Mouse (Mus musculus) kidney, postnatal 10 days (tissue): ENCODE data around the gene Bicdl1.
"Not testable (repeated sequence)": the region's sequence is repeated elsewhere in the genome, so short reads cannot be mapped to it uniquely, and the experiment has no call there.

Experiments used
- DNase-seq: peaks from one replicate; pipeline ENCODE4 v3.0.0; 2021; ENCODE audit warnings: mixed read lengths

The Bicdl1 gene

DNA sequence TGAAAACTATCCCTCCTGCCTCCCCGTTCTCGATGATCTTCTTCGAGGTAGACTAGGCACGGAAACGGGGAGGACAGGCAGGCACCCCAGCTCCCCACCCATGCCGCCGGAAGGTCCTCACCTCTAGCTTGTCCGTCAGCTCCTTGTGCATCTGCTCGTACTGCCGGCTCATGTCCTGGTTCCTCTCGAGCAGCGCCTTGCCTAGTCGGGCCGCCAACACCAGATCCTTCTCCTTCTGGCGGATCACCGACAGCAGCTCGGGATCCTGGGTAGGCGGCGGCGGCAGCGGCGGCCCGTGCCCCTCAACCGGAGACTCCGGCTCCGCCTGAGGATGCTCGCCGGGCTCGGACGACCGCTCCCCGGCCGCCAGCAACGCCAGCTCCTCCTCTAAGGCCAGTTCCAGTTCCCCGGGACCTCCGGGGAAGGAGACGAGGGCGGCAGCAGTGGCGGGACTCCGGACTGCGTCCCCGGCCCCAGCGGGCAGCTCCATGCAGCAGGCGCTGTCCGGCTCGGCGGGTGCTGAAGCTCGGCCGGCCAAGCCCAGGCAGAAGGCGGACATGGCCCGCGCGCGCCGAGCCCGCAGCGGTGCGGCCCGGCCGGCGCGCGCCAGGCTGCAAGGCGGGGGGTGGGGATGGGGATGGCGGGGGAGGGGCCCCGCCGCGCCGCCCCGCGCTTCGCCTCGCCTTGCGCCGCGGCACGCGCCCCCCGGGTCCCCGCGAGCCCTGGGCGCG, at the start of gene Bicdl1:
Gene Bicdl1, minus strand, starts transcription at position 621 of the 731 bp plus-strand sequence.
- peak; percentile 97 for DNase-seq

- no peak for DNase-seq
Measured at GRCm38 (mm10) chr5:115776911-115777310, 45.5 kb upstream of the Bicdl1 start.

DNA sequence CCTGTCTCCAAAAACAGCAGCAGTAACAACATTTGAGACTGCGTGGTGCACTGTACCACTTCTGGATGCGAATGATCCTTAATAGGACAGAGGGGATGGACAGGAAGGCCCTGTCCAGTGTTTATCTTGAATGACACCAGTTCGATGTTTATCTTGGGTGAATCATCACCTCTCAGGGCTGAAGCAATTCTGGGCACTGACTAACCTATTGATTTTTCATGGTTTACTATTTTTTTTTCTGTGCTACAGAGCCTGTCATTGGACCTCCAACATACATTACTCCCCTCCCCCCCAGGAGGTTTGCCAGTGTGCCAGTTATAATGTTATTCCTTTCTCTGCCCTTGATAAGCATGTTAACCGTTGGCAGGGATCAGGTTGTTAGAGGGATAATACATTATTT, 43.9 kb upstream of the Bicdl1 start:
- DNase-seq: no peak

DNA sequence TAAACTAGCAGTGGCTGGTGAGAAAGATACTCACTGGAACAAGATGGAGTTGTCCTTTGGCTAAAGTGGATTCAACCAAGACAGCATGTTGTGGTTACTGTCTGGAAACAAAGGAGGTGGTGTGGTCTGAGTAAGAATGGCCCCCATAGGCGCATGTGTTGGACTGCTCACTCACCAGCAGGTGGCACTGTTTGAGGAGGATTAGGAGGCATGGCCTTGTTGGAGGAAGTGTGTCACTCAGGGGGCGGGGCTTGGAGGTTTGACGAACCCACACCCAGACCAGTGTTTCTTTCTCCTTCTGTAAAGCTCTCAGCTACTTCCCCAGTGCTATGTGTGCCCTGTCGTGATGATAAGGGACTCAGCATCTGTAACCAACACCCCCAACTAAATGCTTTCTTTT, 38.6 kb upstream of the Bicdl1 start:
- peak; percentile 12 for DNase-seq

- DNase-seq: peak; percentile 23
Measured at GRCm38 (mm10) chr5:115769116-115769515, 37.7 kb upstream of the Bicdl1 start.

DNA sequence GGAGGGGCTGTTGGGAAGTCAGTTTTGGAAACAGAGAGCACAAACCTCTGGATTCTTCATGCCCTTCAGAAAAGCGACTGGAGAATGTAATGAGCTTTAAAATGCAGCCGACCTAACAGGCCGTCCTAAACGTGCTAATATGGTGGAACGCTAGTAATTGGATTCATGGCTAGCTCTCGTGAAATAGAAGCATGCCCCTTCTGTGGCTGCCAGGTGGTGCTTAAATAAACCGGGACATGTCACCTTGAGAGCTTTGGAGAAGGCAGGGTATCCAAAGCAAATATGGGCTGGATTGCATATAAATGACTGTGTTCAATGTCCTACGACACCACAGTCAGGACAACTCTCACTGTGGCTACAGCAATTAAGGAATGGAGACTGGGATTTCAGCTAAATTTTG, 35.4 kb upstream of the Bicdl1 start:
- no peak for DNase-seq

DNA sequence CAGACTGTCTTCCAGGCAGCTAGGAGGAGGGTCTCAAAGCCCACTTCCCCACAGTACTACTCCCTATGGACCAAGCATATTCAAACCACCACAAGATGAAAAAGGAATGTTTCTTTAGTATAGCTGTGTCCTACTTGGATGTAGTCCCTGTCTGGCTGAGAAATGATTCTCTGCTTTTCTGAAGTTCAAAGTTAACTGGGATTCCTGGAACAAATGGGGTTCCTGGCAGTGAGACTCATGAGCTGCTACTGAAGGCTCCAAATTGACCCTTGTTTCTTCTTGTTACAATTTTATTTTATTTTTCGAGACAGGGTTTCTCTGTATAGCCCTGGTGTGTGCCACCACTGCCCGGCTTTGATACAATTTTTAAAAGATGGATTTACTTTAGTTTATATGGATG, 32.6 kb upstream of the Bicdl1 start:
- DNase-seq: no peak

DNA sequence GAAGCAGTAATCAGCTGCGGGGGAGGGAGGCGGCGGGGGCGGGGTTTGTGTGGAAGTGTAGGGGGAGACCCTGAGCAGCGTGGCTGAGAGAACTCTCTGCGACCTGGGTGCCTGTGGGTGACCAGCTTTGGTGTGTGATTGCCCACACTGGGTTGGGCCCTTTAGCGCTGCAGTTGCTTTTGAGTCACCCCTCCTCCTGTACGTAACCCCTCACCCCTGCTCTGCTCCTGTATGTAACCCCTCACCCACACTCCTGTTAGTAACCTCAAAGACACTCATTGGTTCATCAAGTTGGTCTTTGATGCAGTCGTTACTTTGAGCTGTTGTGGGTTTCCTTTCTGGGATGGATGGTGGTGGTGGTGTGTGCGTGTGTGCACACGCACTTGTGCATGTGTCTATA, 29.5 kb upstream of the Bicdl1 start:
- no peak for DNase-seq

- DNase-seq: no peak
Measured at GRCm38 (mm10) chr5:115758431-115759180, 27.2 kb upstream of the Bicdl1 start.

- no peak for DNase-seq
Measured at GRCm38 (mm10) chr5:115757516-115757915, 26.1 kb upstream of the Bicdl1 start.

DNA sequence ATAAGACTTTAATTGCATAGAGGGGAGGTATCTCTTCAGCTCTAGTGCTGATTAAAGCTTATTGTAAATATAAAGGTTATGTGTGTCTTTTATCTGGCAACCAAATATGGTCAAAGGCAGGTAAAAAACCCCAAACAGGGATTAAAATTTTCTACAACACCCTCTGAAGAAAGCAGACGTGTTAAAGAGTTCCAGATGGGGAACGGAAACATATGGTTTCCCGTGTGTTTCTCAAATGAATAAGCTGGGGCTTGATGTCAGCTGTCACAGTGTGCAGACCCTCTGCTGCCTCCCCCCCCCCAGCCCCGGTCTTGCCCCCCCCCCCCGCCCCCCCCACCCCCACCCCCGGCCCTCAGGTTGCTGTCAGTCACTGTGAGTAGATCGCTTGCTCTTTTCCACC, 24.1 kb upstream of the Bicdl1 start:
- DNase-seq: no peak

DNA sequence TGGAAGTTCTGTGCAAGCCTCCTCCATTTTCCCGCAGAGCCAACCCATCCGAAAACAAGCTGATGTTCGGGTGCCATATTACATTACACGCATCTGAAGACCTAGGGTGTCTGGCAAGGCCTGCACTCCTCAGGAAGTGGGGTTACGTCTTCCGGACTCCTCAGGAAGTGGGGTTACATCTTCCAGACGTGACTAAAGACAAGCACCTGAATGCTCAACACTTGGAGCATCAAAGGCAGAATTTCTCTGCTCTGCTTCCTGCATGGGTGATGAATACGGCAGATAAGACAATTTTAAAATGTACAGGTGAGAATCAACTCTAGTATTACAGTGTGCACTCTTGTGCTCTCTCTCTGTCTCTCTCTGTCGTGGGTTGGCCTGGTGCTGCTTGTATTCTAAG, 23.4 kb upstream of the Bicdl1 start:
- no peak for DNase-seq

- no peak for DNase-seq
Measured at GRCm38 (mm10) chr5:115752883-115753282, 21.5 kb upstream of the Bicdl1 start.

DNA sequence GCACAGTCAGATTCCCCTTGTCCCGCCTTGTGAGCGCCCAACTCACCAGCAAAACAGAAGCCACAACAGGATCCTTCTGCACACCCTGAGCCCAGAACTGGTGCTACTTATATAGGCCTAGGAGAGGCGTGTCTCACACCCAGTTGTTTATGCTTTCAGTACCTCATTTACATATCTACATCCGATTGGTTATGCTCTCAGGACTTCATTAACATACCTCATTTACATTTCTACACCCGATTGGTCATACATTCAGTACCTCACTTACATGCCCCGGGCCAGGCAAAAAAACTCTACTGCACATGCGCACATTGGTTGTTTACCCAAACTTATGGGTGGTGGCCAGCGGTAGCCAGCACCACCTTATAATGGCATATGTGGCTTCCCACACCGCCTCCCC, 20.5 kb upstream of the Bicdl1 start:
- not testable (repeated sequence) for DNase-seq

GRCm38 (mm10) chr5:115748316-115748715, 16.9 kb upstream of the Bicdl1 start:
- DNase-seq: no peak

- no peak for DNase-seq
Measured at GRCm38 (mm10) chr5:115745319-115745718, 13.9 kb upstream of the Bicdl1 start.

DNA sequence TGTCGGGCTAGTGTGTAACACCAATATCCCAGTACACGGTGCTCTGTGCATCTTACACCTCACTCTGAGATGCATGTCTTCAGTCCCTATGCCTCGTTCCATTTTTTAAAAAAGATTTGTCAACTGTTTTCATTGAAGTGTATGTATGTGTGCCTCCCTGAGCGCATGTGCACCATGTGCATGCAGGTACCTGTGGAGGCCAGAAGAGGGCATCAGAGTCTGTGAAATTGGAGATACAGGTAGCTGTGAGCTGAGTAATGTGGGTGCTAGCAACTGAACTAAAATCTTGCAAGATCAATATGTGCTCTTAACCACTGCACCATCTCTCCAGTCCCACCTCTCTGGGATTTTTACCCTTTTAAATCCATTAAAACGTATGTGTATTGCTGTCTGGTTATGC, 6.6 kb upstream of the Bicdl1 start:
- no peak for DNase-seq

DNA sequence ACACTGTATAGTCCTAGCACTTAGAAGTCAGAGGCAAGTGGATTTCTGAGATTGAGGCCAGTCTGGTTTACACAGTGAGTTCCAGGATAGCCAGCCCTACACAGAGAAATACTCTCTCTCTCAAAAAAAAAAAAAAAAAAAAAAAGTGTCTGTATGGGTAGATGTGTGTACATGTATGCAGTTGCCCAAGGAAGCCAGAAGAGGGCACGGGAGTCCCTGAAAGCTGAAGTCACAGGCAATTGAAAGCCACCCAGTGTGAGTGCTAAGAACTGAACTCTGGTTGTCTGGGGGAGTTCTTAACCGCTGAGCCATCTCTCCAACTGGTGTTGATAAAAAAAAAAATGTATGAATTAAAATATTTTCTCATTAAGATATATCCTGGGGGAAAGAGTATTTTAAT, 3.1 kb upstream of the Bicdl1 start:
- no peak for DNase-seq

GRCm38 (mm10) chr5:115732849-115733216, 1.4 kb upstream of the Bicdl1 start:
- DNase-seq: peak; percentile 75

DNA sequence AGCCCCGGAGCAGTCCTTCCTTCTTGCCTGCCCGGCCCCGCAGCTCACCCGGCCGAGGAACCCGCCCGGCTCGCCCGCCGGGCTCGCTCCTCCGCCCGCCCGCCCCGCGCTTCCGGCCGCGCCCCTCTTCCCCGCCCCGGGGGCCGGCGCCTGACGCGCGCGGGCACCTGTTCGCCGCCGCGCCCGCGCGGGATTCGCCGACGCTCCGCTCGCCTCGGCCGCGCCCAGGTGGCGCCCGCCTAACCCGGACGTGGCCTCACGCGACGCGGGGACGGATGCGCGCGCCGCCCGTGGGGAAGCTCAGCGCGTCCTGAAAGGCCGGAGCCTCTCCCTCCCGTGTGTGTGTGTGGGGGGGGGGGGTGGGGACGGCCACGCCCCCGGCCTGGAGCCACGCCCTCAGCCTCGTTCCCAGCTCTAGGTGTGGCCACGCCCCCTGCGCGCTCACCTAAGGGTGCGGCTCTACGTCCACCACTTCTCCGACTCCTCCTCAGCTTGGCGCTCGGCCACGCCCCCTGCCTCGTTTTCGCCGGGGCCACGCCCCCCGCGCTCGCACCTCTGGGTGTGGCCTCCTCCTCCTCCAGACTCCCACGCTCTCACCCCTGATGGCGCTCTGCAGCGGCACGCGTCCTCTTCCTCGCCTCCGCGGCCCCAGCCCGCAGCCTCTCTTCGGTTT, 891 bp upstream of the Bicdl1 start:
- peak; percentile 95 for DNase-seq

GRCm38 (mm10) chr5:115731732-115732175, 333 bp upstream of the Bicdl1 start:
- DNase-seq: no peak

- DNase-seq: peak; percentile 13
Measured at GRCm38 (mm10) chr5:115730314-115730713, 1.1 kb downstream of the Bicdl1 start.

GRCm38 (mm10) chr5:115726581-115726980, 4.8 kb downstream of the Bicdl1 start:
- no peak for DNase-seq

DNA sequence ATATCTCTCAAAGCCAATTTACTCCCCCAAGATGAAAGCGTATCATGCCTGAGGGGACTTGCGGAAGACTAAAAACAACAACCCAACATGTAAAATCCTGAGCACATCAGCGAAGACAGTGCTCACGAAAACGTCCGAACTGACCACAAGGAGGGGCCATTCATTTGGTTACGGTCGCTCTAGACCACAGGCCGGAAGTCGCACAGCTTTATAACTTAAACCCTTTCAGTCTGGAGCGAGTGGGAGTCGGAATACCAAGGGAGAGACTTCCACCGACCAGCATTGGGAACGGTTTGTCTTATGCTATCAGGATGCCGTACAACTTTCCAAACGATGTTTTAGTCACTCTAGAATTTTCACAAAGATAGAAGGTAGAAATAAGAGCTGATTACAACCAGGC, 5.4 kb downstream of the Bicdl1 start:
- no peak for DNase-seq
